Mouse (Mus musculus): ENCODE data around the gene Gm6205. TPM values are rescaled to one million over a fixed set of nuclear protein-coding genes. Genes with fewer than 3 reads are reported as not detected.
"Not testable (repeated sequence)": the region's sequence is repeated elsewhere in the genome, so short reads cannot be mapped to it uniquely, and the experiment has no call there.

The Gm6205 gene
- not detected in 2 replicates for polyA plus RNA-seq (2014; fragmentation: Nextera tagmentation; extraction: Ambion mirVana)

DNA sequence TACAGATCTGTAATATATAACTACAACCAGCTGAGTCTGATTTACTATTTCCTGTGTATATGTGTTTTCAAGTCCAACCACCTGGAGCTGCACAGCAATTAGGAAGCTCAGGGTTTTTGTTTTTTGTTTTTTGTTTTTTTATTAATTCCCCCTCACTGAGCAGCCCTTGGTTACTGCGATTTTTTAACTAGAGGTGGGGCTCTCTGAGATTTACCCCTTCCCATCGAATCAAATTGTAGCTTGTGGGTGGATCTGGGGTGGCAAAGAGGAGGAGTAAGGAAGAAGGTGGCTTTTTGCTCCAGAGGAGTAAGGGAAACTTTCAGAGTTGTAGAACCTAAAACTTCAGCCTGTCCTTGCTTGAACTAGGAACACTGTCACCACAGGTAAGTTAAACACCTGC lies at the start of gene Gm6205:
Gene Gm6205 (plus strand): TSS at position 301 of the 400 bp plus-strand sequence.
- ATAC-seq (ENCODE audit: low FRiP score, low TSS enrichment); H3K4me1 ChIP-seq (ENCODE audit: control insufficient read depth, insufficient read depth, low read length); H3K27ac ChIP-seq (ENCODE audit: low read depth, low read length); H3K9me3 ChIP-seq (ENCODE audit: control insufficient read depth, low read length); H3K4me2 ChIP-seq (replicated peaks; ENCODE audit: low read depth, low read length); H3K36me3 ChIP-seq (ENCODE audit: control insufficient read depth, insufficient read depth, low read length); H3K27me3 ChIP-seq (ENCODE audit: control insufficient read depth, insufficient read depth, low read length); H3K4me3 ChIP-seq (ENCODE audit: low read length); H3K9ac ChIP-seq (ENCODE audit: low read depth, low read length): not testable (repeated sequence)
- no CpG with 5 or more reads among the region's 2 CpGs for WGBS

DNA sequence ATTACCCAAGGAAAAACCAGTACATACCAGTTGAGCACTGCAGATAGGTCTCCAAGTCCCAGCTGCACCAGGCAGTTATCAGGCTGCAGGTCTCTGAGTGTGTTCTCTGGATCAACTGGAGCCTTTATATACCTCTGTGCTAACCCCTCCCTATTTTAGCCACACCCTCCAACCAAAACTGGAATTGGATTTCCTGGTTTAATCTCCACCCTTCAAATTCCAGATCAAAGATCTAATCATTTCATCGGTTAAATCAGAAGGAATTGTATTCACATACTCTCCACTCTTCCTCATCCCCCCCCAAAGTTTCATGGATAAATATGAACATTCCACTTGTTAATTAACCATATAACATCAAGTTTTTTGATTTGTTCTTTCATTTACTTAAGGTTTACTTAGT lies 31.9 kb upstream of the Gm6205 start, which contains the start of gene Gm3147:
Gene Gm3147 (minus strand): TSS at position 101 of the 400 bp plus-strand sequence.
- not testable (repeated sequence) for H3K4me3 ChIP-seq (ENCODE audit: low read length); ATAC-seq (ENCODE audit: low FRiP score, low TSS enrichment); H3K9ac ChIP-seq (ENCODE audit: low read depth, low read length); H3K27me3 ChIP-seq (ENCODE audit: control insufficient read depth, insufficient read depth, low read length); H3K4me2 ChIP-seq (replicated peaks; ENCODE audit: low read depth, low read length); H3K4me1 ChIP-seq (ENCODE audit: control insufficient read depth, insufficient read depth, low read length); H3K36me3 ChIP-seq (ENCODE audit: control insufficient read depth, insufficient read depth, low read length); H3K27ac ChIP-seq (ENCODE audit: low read depth, low read length); H3K9me3 ChIP-seq (ENCODE audit: control insufficient read depth, low read length)
- WGBS = no CpG with 5 or more reads among the region's 1 CpGs

DNA sequence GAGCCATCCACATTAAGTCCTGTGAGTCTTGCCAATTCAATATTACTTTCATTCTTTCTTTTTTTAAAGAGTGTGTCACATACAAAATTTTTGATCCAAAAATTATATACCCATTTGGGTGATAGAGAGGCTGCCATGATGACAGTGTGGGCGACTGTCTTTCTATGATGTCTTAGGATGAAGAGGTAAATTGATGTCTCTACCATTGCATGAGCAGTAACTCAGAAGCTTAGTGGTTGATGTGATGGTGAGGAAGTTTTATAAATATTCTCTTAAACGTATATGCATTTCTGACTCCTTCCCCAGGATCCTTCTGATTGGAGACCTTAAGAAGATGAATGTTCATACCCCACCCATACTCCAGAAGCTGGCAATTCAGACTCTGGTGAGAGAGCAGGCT lies 24.5 kb upstream of the Gm6205 start, which contains the start of gene Gm6509:
Gene Gm6509 (plus strand): TSS at position 301 of the 400 bp plus-strand sequence.
- WGBS = no CpG with 5 or more reads among the region's 2 CpGs
- H3K4me1 ChIP-seq (ENCODE audit: control insufficient read depth, insufficient read depth, low read length); H3K27me3 ChIP-seq (ENCODE audit: control insufficient read depth, insufficient read depth, low read length); H3K36me3 ChIP-seq (ENCODE audit: control insufficient read depth, insufficient read depth, low read length); H3K4me3 ChIP-seq (ENCODE audit: low read length); H3K4me2 ChIP-seq (replicated peaks; ENCODE audit: low read depth, low read length); H3K9ac ChIP-seq (ENCODE audit: low read depth, low read length); H3K9me3 ChIP-seq (ENCODE audit: control insufficient read depth, low read length); H3K27ac ChIP-seq (ENCODE audit: low read depth, low read length); ATAC-seq (ENCODE audit: low FRiP score, low TSS enrichment): not testable (repeated sequence)

Other genes starting within 250 kb of the Gm6205 start
- not detected in 2 replicates for gene Gm7682, start 202.6 kb upstream of the Gm6205 start, polyA plus RNA-seq (2014; fragmentation: Nextera tagmentation; extraction: Ambion mirVana)
- gene Gm3139, start 122.1 kb upstream of the Gm6205 start, polyA plus RNA-seq (2014; fragmentation: Nextera tagmentation; extraction: Ambion mirVana) = not detected in 2 replicates
- gene Gm3147, start 32.0 kb upstream of the Gm6205 start, polyA plus RNA-seq (2014; fragmentation: Nextera tagmentation; extraction: Ambion mirVana) = not detected in 2 replicates
- gene Gm6509, start 24.4 kb upstream of the Gm6205 start, polyA plus RNA-seq (2014; fragmentation: Nextera tagmentation; extraction: Ambion mirVana) = not detected in 2 replicates
- gene Gm3183, start 217.1 kb downstream of the Gm6205 start, polyA plus RNA-seq (2014; fragmentation: Nextera tagmentation; extraction: Ambion mirVana) = not detected in 2 replicates

All from kidney, embryonic 14.5 days (tissue).